Mouse (Mus musculus): ENCODE results near the gene Xrn2.
"Not testable (repeated sequence)": the region's sequence is repeated elsewhere in the genome, so short reads cannot be mapped to it uniquely, and the experiment has no call there.

The Xrn2 gene

DNA sequence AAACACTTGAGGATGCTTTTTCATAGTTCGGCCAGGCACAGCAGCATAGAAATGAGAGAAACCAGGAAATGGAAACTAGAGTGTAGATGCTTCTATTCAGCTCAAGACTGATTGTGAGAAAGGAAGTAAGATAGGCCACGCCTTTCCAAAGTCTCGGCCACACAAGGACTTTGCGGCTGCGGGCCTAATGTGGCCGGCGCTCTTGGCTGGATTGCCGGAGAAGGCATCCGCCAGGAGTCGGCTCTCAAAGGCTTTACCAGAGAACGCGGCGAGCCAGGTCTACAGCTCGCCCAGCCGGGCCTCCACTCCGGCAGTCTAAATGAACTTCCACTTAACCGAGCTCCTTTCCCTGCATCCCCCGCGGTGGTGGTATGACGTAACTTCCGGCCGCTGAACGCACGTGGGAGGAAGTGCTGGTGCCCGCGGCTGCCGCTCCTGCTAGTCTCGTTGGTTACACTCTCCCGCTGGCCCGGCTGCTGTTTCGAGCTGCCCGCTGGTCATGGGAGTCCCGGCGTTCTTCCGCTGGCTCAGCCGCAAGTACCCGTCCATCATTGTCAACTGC, at the start of gene Xrn2:
TSS of gene Xrn2 (plus strand) at position 374 of the 562 bp plus-strand sequence.
- in situ Hi-C loops (cut with MboI) = no loop called here

DNA sequence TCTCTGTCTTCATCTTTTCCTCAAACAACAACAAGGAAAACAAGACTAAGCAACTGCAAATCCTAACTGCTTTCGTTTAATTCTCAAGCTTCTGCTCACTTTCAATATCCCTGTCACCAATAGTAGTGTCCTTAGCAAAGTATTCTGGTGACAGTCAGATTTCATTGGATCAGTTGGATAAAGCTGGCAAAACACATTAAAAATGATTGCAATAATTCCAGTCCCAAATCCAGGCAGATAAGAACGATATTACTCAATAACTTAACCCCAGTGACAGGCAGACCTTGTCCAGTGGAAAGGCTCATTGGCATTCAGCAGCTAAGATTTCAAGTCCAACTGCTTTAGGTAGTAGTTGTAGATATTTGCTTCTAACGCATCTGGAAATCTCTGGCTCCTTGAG, 37.8 kb upstream of the Xrn2 start:
- in situ Hi-C loops (cut with MboI) = no loop called here

DNA sequence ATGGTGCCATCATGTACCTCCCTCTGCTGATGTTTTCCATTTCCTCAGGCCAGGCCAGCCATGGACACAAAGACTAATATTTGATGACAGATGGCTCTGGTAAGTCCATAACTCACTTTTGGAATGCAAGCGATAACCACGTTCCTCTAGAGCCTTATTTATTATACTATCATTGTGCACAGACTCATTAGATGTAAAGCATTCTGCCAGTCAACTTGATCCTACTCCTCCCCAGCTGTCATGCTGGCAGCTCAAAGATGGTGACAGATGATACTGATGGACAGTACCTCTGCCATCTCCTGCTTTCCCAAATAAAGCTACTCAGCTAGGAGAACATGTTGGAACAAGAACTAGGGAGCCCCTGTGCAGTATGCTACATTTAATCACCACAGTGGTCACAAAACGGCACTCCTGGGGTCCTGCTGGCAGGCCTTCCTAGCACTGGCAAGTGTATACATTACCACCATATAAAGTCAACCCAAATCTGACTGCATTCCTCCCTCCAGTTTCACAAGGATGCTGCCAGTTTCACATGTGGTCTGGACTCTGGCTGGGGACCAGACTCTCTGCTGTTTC, 37.3 kb upstream of the Xrn2 start:
- in situ Hi-C loops (cut with MboI) = no loop called here

DNA sequence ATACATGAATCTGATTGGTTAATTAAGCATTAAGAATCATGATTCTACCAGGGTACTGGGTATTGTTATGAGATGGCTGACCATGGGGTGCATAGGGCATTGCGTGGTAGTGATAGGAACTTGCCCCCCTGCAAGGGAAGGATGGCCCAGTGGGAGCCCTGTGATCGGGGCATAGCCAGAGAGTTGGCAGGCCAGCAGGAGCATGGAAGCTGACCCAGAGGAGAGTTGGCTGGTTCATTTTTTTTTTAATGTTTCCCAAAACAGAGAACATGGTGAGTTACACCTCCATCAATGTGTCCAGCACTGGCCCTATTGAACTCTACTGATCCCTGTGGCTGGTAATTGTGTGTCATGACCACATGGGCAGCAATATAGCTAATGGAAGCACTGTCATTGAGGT, 30.0 kb upstream of the Xrn2 start:
- in situ Hi-C loops (cut with MboI) = no loop called here

DNA sequence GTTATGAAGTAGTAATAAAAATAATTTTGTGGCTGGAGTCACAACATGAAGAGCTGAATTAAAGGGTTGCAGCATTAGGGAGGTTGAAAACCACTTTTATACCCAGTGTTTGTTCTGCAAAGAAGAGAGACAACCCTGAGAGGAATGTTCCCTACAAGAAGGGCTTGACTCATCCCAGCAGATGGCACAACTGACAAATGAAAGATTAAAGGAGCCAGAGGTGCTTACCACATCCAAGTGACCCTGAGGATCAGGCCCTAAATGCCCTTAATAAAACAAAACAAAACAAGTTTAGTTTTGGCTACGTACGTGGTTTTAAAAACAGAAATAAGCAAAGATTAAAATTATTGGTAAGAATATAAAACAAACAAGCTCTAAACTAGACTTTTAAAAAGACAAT, 28.0 kb upstream of the Xrn2 start:
- in situ Hi-C loops (cut with MboI) = no loop called here

DNA sequence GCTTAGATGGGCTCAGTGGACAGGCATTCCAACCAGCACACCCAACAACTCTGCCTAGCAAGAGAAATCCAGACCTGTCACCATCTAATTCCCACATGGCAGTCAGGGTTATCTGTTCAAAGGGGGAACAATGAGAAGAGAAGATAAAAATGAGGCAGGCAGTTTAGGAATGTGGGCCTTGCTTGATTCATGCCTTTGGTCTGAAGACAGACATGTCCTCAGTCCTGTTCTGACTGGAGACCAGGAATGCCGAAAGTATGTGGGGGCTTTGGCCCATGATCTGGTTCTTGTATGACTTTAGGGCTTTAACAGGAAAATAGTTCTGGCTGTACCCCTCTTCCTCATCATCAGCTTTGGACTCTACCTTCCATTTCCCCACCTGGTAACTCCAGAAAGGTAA, 27.0 kb upstream of the Xrn2 start:
- in situ Hi-C loops (cut with MboI) = no loop called here

DNA sequence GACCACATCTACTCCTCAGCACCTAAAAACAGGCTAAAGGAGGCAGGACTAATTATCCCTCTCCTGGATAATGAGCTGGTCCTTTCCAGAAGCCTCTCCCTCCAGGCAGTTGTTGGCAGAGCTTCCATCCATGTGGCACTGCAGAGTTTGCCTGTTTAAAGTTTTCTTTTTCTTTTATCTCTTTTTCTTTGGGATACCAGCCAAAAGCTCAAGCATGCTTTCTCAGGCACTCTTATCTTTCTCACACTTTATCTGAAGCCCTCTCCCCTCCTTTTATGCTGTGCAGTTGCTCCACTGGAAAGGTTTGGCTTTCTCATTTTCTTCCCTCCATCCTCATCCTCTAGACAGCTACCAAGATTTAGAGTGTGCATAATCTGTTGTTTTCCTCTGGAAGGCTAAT, 26.4 kb upstream of the Xrn2 start:
- in situ Hi-C loops (cut with MboI) = no loop called here

DNA sequence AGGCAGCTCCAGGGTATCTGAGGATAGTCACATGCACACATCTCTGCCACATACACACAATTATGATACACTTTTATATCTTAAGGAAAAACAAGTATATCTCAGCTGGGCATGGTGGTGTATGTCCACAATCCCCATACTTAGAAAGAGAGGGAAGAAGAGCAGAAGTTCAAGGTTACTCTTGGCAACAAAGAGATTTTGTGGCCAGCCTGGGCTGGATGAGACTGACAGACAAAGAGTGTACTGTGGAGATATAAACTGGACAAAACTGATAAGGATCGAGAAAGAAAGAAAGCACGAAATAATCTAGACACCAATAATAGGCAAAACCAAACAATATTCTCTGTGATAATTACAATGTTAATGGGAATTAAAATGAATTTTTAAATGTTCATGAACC, 5.5 kb upstream of the Xrn2 start:
- in situ Hi-C loops (cut with MboI) = no loop called here

DNA sequence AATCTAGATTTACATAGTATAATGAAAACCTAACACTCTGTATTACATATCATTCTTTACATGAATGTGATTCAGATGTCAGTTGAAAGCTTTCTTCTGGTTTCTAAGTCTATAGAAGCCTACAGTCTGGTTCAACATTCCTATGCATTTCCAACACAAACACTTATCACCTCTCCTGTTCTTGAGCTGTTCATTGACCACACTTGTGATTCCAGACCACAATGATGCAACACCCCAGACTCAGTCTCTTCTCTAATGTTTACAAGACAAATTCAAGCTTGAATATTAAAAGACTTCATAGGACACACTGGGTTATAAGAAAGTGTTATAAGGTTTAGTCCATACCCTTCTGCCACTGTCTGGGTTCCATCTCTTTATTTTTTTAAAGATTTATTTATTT, 3.7 kb upstream of the Xrn2 start:
- in situ Hi-C loops (cut with MboI) = no loop called here

DNA sequence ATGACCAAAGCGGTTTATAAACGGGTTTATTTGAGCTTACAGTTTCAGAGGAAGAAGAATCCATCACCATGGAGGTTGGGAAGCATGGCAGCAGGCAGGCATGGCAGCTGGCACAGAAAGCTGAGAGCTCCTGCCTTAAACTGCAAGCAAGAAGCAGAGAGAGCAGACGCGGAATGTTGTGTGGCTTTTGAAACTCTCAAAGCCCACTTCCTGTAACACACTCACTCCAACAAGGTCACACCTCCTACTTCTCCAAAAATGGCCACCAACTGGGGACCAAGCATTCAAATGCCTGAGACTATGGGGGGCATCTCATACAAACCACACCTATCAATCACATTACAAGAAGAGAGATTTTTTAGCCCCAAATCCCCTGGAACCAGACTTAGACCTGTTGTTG, 2.7 kb upstream of the Xrn2 start:
- in situ Hi-C loops (cut with MboI) = no loop called here

DNA sequence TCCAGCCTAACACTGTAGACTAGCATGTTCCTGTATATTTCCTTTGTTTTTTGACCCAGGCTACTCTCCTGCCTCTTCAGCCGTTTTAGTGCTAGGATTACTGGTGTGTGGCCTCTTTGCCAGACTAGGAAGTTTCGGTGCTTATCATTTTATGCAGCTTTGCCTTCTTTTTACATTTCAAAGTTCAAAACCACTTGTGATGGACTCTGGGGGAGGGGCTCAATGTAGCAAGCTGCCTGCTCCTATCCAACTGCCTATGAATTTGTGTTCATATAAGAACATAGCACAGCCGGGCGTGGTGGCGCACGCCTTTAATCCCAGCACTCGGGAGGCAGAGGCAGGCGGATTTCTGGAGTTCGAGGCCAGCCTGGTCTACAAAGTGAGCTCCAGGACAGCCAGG, 1.8 kb upstream of the Xrn2 start:
- in situ Hi-C loops (cut with MboI) = no loop called here

DNA sequence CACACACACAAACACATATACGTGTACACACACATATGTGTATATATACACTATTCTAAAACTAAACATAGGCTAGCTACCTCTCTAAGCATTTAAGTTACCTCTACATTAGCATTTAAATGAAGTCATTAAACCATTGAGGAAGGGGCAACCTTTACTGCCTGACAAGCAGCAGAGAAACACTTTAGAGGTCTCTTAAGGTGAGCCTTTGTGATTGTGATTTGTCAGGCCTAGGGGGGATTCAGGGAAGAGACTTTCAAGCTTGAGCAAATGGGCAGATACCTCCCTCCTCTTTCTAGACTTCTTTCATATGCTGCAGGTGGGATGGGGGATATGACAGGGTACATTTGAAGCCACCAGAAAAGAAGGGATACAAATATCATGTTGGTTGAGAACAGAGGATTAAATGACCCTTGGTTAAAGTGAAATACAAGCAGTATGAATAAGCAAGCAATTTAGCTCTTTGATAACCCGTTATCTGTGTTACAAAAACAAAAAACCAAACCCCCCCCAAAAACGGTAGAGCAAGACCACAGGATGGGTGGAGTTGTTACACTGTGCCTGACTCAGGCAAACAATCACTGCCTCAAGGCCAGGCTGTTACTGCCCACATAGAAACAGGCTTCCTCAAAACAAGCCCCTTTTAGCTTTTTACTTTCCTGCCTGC, 1.2 kb upstream of the Xrn2 start:
- in situ Hi-C loops (cut with MboI) = no loop called here

DNA sequence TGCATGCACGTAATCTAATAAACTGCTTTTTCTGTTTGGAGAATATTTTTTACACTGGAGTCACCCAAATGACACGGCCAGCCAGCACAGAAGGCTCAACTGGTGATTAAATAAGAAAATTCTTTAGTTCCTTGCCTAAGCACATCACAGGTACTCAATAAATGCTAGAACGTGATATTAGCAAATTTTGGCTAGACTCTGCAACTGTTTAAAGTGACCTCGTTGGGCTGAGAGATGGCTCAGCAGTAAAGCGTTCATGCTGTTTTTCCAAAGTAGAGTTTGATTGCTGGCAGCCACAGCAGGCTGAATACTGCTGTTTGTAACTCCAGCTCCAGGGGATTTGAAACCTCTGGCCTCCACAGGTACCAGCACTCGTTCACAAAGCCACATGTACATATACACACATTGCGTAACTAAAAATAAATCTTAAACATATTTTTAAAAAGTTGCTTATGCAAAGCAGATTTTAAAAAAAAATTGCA, 614 bp upstream of the Xrn2 start:
- in situ Hi-C loops (cut with MboI) = no loop called here

DNA sequence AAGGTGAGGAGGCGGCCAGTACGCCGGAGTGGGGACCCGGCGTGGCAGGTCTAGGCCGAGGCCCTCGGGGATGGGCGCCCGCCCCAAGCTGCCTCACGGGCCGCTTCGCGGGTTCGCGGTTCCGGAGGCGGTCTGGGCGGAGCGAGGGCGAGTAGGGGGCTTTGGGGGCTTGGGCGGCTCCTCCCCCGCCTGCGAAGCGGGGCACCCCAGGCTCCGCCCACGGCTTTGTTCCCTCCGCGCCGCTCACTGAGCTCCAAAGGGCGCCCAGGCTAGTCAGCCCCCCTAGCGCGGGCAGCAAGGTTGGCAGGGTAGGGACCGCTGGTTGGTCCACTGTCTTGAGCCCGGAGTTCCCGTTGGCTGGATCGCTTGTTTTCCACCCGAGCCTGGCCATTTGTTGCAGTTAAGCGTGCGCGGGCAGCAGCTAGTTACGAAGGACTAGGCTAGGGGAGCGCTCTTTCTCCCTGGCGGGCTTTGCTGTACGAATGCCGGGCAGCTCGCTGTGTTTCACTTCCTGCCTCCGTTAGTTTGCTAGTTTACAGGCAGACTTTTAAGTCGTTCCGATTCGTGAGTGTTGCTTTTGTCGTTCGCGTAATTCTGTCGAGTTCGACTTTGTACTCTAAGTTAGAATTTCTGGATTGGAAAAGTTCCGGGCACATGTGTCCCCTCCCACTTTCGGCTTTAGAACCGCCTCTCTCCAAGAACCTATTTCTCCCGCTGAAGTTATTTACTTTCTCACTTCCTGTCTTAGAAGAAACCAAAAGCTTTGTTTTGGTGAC, 586 bp downstream of the Xrn2 start:
- in situ Hi-C loops (cut with MboI) = no loop called here

DNA sequence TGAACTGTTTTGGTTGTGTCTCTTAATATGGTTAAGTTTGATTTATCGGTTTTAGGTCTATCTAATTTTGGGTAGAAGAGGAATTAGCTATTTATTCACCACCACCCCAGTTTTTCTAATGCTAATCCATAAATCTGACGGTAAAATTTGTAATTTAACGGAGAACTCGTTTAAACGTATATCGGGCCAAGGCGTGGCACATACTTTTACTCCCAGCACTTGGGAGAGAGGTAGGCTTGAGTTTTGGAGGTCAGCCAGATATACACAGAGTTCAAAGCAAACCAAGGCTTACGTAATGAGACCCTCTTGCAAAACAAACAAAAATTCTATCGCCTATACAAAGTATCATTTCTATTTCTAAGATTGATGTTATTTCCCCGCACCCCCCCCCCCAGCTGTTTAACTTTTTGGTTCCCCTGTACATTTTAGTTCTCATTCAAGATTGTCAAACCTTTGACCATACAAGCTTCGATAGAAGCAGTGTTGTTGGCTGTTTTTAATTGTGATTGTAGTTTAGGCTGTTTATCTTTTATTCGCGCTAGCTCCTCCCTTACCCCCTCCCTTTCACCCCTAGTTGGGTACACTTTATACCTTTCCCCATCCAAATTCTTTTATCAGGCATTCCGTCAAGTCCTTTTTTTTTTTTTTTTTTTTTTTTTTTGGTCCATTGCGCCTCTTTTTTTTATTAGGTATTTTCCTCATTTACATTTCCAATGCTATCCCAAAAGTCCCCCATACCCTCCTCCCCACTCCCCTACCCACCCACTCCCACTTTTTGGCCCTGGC, 1.5 kb downstream of the Xrn2 start:
- in situ Hi-C loops (cut with MboI) = no loop called here

DNA sequence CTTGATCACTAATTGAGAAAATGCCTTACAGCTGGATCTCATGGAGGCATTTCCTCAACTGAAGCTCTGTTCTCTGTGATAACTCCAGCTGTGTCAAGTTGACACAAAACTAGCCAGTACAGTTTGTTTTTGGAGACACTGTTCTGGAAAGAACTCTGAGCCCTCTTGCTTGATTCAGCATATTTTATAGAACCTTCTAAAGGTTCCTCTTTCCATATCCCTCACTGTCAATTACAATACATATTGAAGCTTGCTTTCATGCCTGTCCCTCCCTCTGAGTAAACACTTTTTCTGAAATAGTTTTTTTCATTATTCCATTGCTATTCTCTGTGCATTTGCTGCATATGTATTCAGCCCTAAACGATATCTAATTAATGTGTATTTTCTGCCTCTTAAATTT, 9.2 kb downstream of the Xrn2 start:
- in situ Hi-C loops (cut with MboI) = not testable (repeated sequence)

DNA sequence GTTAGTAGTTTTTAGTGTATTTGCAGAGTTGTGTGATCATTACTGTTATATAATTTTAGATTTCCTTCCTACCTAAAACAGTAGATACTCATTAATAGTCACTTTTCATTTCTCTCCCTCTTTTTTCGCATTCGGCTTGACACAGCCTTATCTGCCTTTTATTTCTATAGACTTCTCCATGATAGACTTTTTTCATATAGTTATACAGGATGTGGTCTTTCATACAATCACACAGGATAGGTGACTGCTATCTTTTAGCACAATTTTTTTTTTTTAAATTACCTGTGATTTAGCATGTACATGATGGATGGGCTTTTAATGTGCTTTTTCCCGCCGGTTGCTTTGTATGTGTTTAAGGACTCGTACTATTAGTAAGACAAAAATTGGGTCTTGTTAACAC, 10.3 kb downstream of the Xrn2 start:
- in situ Hi-C loops (cut with MboI) = no loop called here

DNA sequence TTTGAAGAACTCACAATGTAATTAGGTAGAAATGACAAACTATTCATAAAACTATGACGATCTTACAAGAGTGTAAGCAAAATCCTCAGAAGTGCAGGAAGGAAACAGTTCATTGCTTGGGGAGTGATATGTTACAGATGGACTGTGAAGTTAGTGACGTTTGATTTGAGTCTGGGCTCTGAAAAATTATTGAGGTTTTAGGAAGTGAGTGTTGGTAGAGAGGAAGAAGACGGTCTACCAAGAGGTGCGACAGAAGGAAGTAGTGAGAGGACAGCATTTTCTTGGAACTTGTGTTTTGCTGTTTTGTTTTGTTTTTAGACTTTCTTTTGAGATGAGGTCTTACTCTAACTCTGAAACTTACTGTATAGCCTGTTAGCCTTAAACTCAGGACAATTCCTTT, 10.8 kb downstream of the Xrn2 start:
- in situ Hi-C loops (cut with MboI) = no loop called here

DNA sequence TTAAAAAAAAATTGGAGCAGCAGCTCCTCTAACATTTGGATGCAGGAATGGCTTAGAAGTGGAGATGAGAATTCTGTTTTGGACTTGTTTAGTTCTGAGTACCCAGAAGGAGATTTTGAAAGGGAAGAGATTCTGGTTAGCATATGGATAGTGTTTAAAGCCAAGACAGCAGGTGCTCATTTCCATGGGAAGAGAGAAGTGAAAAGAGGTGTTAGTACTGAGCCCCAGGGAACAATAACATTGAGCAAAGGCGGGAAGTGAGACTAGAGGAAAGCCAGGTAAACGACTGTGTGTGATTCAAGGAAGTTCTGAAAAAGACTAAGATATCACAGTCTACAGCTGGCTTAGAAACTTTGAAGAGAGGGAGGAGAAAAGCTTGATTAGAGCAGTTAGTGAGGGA, 20.3 kb downstream of the Xrn2 start:
- in situ Hi-C loops (cut with MboI) = no loop called here

DNA sequence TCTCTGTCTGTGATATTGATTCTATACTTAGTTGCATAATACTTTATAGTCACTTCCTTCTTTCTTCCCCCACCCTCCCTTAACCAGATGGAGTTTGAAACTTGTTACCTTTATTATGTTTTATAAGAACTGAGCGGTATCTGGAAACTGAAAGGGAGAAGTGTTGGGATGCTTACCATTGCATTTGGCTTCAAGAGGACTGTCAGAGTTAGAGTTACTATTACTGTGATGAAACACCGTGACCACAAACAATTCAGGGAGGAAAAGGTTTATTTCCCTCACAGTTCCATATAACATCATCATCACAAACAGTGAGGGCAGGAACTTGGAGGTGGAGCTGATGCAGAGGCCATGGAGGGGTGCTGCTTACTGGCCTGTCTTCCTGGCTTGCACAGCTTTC, 23.1 kb downstream of the Xrn2 start:
- in situ Hi-C loops (cut with MboI) = no loop called here

DNA sequence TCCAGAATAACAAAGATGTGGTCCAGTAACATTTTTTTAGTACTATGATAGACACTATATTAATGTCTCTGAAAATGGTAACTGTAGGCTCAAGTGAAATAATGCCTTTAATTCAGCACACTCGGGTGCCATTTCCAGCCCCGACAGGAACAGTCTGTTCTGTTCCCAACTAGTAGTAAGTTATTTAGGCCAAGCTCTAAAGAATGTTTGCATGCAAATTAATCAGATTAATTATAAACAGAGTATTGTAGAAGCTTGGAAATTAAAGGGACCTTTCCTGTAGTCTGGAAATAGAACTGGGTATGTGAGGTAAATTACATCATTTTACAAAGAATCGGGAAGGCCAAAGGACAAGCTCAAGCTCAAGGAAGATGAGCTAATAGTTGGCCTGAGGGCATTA, 34.3 kb downstream of the Xrn2 start:
- in situ Hi-C loops (cut with MboI) = no loop called here

DNA sequence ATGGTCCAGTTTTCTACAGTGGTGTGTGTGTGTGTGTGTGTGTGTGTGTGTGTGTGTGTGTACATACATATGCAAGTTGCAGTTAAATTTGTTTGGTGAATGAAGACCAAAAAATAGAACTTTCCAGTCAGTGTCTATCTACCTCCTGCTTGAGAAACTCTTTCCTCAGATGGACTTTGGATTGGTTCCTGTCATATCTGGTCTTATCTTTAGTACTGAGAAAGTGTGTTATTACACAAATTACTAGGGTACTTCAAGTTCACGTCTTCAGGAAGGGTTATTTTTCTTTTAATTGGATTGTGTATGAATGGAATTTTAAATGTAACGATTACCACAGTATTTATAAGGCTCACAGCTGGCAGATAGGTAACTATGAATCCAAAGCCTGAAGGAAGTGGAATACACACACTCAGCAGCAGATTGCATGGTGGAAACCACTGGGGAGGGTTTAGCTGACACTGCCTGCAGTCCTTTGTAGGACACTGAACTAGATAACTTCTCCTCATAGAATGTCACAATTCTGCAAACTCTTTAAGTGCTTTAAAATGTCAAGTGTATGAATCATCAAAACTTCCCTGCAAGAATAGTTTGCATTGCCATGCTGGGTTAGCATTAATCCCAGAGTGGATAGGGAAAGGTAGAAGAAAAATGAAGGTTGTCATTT, 40.6 kb downstream of the Xrn2 start:
- in situ Hi-C loops (cut with MboI) = no loop called here

All from mature B cell (primary cell).